Mouse (Mus musculus): ENCODE measurements at regions not wholly inside any gene's neighbourhood (a gene's known extent, or its start where the extent isn't known, plus 50 kb on each side); places are given as distances from the start of the nearest gene placed in this dataset.

- no peak for DNase-seq (ENCODE audit: low spot score)
- Histone ChIP-seq H3K4me1 (ENCODE audit: control insufficient read depth, insufficient read depth, low read length) (no peaks in the 10 kb centered on the region), H3K4me2 (ENCODE audit: low read length) (no peak overlapping the region), H3K9ac (ENCODE audit: low read length) (no peak overlapping the region), H3K27me3 (replicated peaks; ENCODE audit: control insufficient read depth, insufficient read depth, low read length) (no peaks in the 10 kb centered on the region), H3K36me3 (ENCODE audit: control insufficient read depth, insufficient read depth, low read length) (no peaks in the 10 kb centered on the region), H3K4me3 (ENCODE audit: low read depth, low read length) (no peak overlapping the region), H3K27ac (ENCODE audit: low read depth, low read length) (no peak overlapping the region), H3K9me3 (replicated peaks; ENCODE audit: control insufficient read depth, low read length) (no peaks in the 10 kb centered on the region)
- 87% methylated on average over 11 of the region's 11 CpGs for WGBS
- no peak for ATAC-seq
Measured at GRCm38 (mm10) chr7:137888731-137889130, 451.3 kb downstream of the Glrx3 start.

- Histone ChIP-seq H3K4me1 (ENCODE audit: control insufficient read depth, insufficient read depth, low read length) (peaks cover 11% of the 10 kb centered on the region; the same call in 1 of the 2 replicates), H3K36me3 (ENCODE audit: control insufficient read depth, insufficient read depth, low read length) (no peaks in the 10 kb centered on the region), H3K27me3 (replicated peaks; ENCODE audit: control insufficient read depth, insufficient read depth, low read length) (no peaks in the 10 kb centered on the region), H3K4me2 (ENCODE audit: low read length) (no peak overlapping the region), H3K4me3 (ENCODE audit: low read depth, low read length) (no peak overlapping the region), H3K27ac (ENCODE audit: low read depth, low read length) (no peak overlapping the region), H3K9me3 (replicated peaks; ENCODE audit: control insufficient read depth, low read length) (no peaks in the 10 kb centered on the region), H3K9ac (ENCODE audit: low read length) (no peak overlapping the region; the same call in 1 of the 2 replicates)
- ATAC-seq: peak; percentile 71
- peak; percentile 76 for DNase-seq (ENCODE audit: low spot score)
- WGBS: 22% methylated on average over 9 of the region's 9 CpGs
Measured at GRCm38 (mm10) chr7:137906424-137907060, 469.1 kb downstream of the Glrx3 start.

DNA sequence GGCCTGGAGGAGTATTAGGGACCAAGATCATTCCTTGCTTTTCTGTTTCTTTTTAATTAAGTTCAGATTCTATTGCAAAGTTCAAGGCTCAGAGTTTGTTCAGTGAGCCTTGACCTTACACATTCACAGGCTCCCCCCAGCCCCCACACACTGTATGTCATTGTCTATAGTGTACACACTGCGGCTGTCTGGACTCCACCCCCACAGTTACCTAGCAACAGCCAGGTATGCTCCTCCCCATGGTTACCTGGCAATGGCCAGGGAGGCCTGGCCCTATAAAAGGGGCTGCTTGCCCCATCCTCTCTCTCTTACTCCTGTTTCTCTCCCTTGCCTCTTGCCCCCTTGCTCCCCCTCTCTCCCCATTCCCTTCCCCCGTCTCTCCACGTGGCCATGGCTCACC, 472.0 kb downstream of the Glrx3 start:
- no peak for ATAC-seq
- H3K9me3 ChIP-seq (replicated peaks; ENCODE audit: control insufficient read depth, low read length): no peaks in the 10 kb centered on the region
- no peak for DNase-seq (ENCODE audit: low spot score)
- no peak overlapping the region for H3K27ac ChIP-seq (ENCODE audit: low read depth, low read length)
- WGBS: 27% methylated on average over 3 of the region's 3 CpGs
- H3K4me2 ChIP-seq (ENCODE audit: low read length): no peak overlapping the region
- H3K36me3 ChIP-seq (ENCODE audit: control insufficient read depth, insufficient read depth, low read length): no peaks in the 10 kb centered on the region
- H3K4me3 ChIP-seq (ENCODE audit: low read depth, low read length): no peak overlapping the region
- H3K27me3 ChIP-seq (replicated peaks; ENCODE audit: control insufficient read depth, insufficient read depth, low read length): no peaks in the 10 kb centered on the region
- no peak overlapping the region for H3K9ac ChIP-seq (ENCODE audit: low read length)
- peaks cover 11% of the 10 kb centered on the region; the same call in 1 of the 2 replicates for H3K4me1 ChIP-seq (ENCODE audit: control insufficient read depth, insufficient read depth, low read length)

DNA sequence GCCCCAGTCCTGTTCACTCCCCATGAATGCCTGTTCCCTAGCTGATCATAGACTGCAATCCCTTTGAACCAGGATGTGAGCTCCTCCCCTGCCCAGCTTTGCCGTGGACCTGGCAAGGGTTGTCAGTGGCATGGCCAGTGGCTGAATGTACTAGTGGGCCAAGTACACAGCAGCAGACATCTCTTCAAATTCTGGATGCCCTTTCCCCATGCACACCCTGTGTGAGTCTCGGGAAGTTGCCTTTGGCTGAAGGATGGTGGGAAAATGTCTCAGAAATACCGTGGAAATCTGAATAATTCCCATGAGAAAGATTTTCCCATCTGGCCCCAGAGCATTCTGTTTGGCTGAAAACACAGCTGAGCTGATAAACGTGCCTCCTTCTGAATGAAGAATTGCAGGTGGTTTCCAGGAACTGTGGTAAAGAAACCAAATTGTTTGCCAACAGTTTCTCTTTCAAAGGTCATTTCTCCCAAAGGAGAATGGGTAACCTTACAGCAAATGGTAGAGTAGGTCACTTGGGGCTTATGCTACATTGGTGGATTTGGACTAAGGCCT, 476.2 kb downstream of the Glrx3 start:
- no peaks in the 10 kb centered on the region for H3K27me3 ChIP-seq (replicated peaks; ENCODE audit: control insufficient read depth, insufficient read depth, low read length)
- WGBS: 66% methylated on average over 4 of the region's 4 CpGs
- ATAC-seq (no peak), DNase-seq (ENCODE audit: low spot score) (peak; percentile 57)
- no peak overlapping the region for H3K4me2 ChIP-seq (ENCODE audit: low read length)
- no peaks in the 10 kb centered on the region for H3K36me3 ChIP-seq (ENCODE audit: control insufficient read depth, insufficient read depth, low read length)
- no peaks in the 10 kb centered on the region for H3K4me1 ChIP-seq (ENCODE audit: control insufficient read depth, insufficient read depth, low read length)
- no peaks in the 10 kb centered on the region for H3K9me3 ChIP-seq (replicated peaks; ENCODE audit: control insufficient read depth, low read length)
- H3K9ac ChIP-seq (ENCODE audit: low read length): no peak overlapping the region
- H3K27ac ChIP-seq (ENCODE audit: low read depth, low read length): no peak overlapping the region
- no peak overlapping the region for H3K4me3 ChIP-seq (ENCODE audit: low read depth, low read length)

GRCm38 (mm10) chr7:137914506-137914905, 477.1 kb downstream of the Glrx3 start:
- no peak for ATAC-seq
- 92% methylated on average over 5 of the region's 5 CpGs for WGBS

GRCm38 (mm10) chr7:137916351-137916750, 478.9 kb downstream of the Glrx3 start:
- Histone ChIP-seq H3K27me3 (replicated peaks; ENCODE audit: control insufficient read depth, insufficient read depth, low read length) (no peaks in the 10 kb centered on the region), H3K4me2 (ENCODE audit: low read length) (no peak overlapping the region), H3K9me3 (replicated peaks; ENCODE audit: control insufficient read depth, low read length) (no peaks in the 10 kb centered on the region), H3K4me1 (ENCODE audit: control insufficient read depth, insufficient read depth, low read length) (no peaks in the 10 kb centered on the region), H3K27ac (ENCODE audit: low read depth, low read length) (no peak overlapping the region), H3K36me3 (ENCODE audit: control insufficient read depth, insufficient read depth, low read length) (no peaks in the 10 kb centered on the region), H3K4me3 (ENCODE audit: low read depth, low read length) (no peak overlapping the region), H3K9ac (ENCODE audit: low read length) (no peak overlapping the region)
- DNase-seq (ENCODE audit: low spot score) (no peak), ATAC-seq (no peak)
- 88% methylated on average over 1 of the region's 1 CpGs for WGBS

More at GRCm38 (mm10) chr7:137914506-137914905, 477.1 kb downstream of the Glrx3 start:
- no peak overlapping the region for H3K27ac ChIP-seq (ENCODE audit: low read depth, low read length)
- no peaks in the 10 kb centered on the region for H3K36me3 ChIP-seq (ENCODE audit: control insufficient read depth, insufficient read depth, low read length)
- no peak overlapping the region for H3K4me3 ChIP-seq (ENCODE audit: low read depth, low read length)
- no peak overlapping the region for H3K9ac ChIP-seq (ENCODE audit: low read length)
- no peaks in the 10 kb centered on the region for H3K4me1 ChIP-seq (ENCODE audit: control insufficient read depth, insufficient read depth, low read length)
- no peak overlapping the region for H3K4me2 ChIP-seq (ENCODE audit: low read length)
- no peak for DNase-seq (ENCODE audit: low spot score)
- H3K27me3 ChIP-seq (replicated peaks; ENCODE audit: control insufficient read depth, insufficient read depth, low read length): no peaks in the 10 kb centered on the region
- no peaks in the 10 kb centered on the region for H3K9me3 ChIP-seq (replicated peaks; ENCODE audit: control insufficient read depth, low read length)

DNA sequence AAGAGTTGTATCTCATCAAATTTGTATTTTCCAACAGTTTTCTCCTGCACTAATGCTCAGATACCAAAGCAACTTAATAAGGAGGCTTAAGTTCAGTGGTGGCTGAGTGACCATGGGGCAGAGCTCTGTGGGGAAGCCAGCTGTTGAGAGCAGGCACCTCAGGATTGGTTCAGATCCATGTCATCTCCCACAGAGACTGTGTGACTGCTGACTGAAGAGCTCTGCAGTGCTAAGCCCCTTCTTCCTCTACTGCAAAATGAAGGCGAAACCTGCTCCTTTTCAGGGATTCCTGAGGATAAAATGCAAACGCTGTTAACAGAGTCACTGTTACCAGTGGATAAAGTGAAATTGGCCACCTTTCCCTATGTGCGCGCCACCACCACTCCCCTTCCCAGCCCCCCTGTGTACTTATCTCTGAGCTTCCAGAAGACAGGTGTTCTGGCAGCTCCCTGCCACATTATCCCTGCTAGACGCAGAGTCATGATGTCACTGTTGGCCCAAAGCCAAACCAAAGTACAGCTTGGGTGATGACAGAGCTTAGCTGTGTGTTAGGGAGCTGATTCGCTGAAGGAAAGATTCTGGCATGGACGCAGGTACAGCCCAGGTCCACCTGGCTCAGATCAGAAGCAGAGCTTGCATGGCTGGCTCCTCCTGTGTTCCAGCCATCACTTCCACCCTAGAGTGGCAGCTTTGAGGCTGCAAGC, 472.9 kb downstream of the Tcerg1l start:
- WGBS: 40% methylated on average over 7 of the region's 7 CpGs
- H3K27ac ChIP-seq (ENCODE audit: low read depth, low read length): no peak overlapping the region; the same call in 1 of the 2 replicates
- no peaks in the 10 kb centered on the region for H3K27me3 ChIP-seq (replicated peaks; ENCODE audit: control insufficient read depth, insufficient read depth, low read length)
- H3K4me3 ChIP-seq (ENCODE audit: low read depth, low read length): no peak overlapping the region
- DNase-seq (ENCODE audit: low spot score) (peak; percentile 90), ATAC-seq (peak; percentile 77)
- no peak overlapping the region for H3K9ac ChIP-seq (ENCODE audit: low read length)
- peak overlapping the region; percentile 25; the same call in 1 of the 2 replicates for H3K4me2 ChIP-seq (ENCODE audit: low read length)
- H3K36me3 ChIP-seq (ENCODE audit: control insufficient read depth, insufficient read depth, low read length): no peaks in the 10 kb centered on the region
- no peaks in the 10 kb centered on the region for H3K9me3 ChIP-seq (replicated peaks; ENCODE audit: control insufficient read depth, low read length)
- H3K4me1 ChIP-seq (ENCODE audit: control insufficient read depth, insufficient read depth, low read length): 0 out of 2 replicates have a peak, but pooled peaks cover 6% of the 10 kb centered on the region

DNA sequence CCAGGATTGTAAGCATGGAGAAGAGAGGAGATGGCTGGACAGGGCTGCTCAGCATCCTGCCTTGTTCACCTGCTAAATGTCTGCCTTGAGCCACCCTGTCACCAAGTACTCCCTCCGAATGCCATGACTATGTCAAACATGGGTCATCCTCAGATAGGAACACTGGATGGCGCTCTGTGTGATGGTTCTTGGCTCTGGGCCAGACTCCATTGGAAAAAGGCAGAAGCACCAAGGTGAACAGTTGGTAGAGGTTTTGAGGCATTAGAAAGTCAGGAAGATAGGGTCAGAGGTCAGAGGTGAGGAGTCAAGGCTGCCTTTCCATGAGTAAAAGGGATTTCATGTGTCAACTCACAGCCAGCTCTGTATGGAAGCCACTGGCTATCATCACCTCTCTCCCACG, 471.9 kb downstream of the Tcerg1l start:
- Histone ChIP-seq H3K36me3 (ENCODE audit: control insufficient read depth, insufficient read depth, low read length) (no peaks in the 10 kb centered on the region), H3K9ac (ENCODE audit: low read length) (no peak overlapping the region), H3K4me1 (ENCODE audit: control insufficient read depth, insufficient read depth, low read length) (0 out of 2 replicates have a peak, but pooled peaks cover 6% of the 10 kb centered on the region), H3K27ac (ENCODE audit: low read depth, low read length) (no peak overlapping the region), H3K4me3 (ENCODE audit: low read depth, low read length) (no peak overlapping the region), H3K9me3 (replicated peaks; ENCODE audit: control insufficient read depth, low read length) (no peaks in the 10 kb centered on the region), H3K4me2 (ENCODE audit: low read length) (no peak overlapping the region), H3K27me3 (replicated peaks; ENCODE audit: control insufficient read depth, insufficient read depth, low read length) (no peaks in the 10 kb centered on the region)
- 86% methylated on average over 3 of the region's 3 CpGs for WGBS
- ATAC-seq: no peak
- no peak for DNase-seq (ENCODE audit: low spot score)

DNA sequence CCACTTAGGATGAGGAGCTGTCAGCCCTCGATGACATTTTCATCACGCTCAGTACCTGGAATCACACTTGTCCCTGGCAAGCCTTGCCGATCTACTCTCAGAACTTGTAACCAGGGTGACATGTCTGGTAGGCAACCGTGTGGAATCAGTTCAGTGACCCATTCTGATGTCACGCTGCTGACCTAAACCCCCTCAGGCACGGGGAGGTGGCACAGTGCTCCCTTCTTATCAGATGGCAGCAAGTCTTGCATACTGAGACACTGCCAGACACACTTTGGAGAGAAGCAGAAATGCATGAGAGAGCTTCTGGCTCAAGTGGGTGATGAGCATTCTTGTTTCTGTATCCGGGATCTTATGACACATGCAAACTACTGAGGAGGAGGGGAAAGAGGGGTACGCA, 470.2 kb downstream of the Tcerg1l start:
- no peak for ATAC-seq

More for the DNA sequence above, 470.2 kb downstream of the Tcerg1l start:
- H3K9ac ChIP-seq (ENCODE audit: low read length): no peak overlapping the region
- no peak overlapping the region for H3K4me2 ChIP-seq (ENCODE audit: low read length)
- no peaks in the 10 kb centered on the region for H3K36me3 ChIP-seq (ENCODE audit: control insufficient read depth, insufficient read depth, low read length)
- H3K9me3 ChIP-seq (replicated peaks; ENCODE audit: control insufficient read depth, low read length): no peaks in the 10 kb centered on the region
- no peak overlapping the region for H3K4me3 ChIP-seq (ENCODE audit: low read depth, low read length)
- no peaks in the 10 kb centered on the region for H3K27me3 ChIP-seq (replicated peaks; ENCODE audit: control insufficient read depth, insufficient read depth, low read length)
- DNase-seq (ENCODE audit: low spot score): no peak
- WGBS: 80% methylated on average over 8 of the region's 8 CpGs
- H3K27ac ChIP-seq (ENCODE audit: low read depth, low read length): no peak overlapping the region
- 0 out of 2 replicates have a peak, but pooled peaks cover 6% of the 10 kb centered on the region for H3K4me1 ChIP-seq (ENCODE audit: control insufficient read depth, insufficient read depth, low read length)
